Comparison of ENCODE assay signal across 15 mouse cellular contexts in genomic region chr15:93690717-93691116, GRCm38 (mm10).
DNase-seq lines count a peak whose midpoint lies in the region; ATAC-seq and TF ChIP-seq lines count a peak whose summit lies in the region.
"Had no signal": no experiment of that assay in that cellular context is flagged by ENCODE, and none has a peak within 500 bp of the region (broad histone marks: within the 10 kb centered on the region; RNA-seq: fewer than 3 reads in every experiment).

No protein-coding gene starts in this region.

- no peaks in the 10 kb centered on the region for H3K36me3 ChIP-seq in stomach, embryonic 16.5 days (ENCODE audit: control insufficient read depth, insufficient read depth, low read length)
- H3K36me3 ChIP-seq in stomach, postnatal 0 days (ENCODE audit: control insufficient read depth, insufficient read depth, low read length): no peaks in the 10 kb centered on the region
- H3K36me3 ChIP-seq: midbrain, embryonic 15.5 days had no signal

- H3K9ac ChIP-seq in stomach, embryonic 16.5 days (ENCODE audit: low read length): no peak overlapping the region
- H3K9ac ChIP-seq in stomach, postnatal 0 days (ENCODE audit: low read length): no peak overlapping the region
- H3K9ac ChIP-seq: liver, embryonic 14.5 days; midbrain, embryonic 15.5 days had no signal

- WGBS in stomach, embryonic 16.5 days: 40% methylated on average over 6 of the region's 6 CpGs
- WGBS in stomach, postnatal 0 days: 37% methylated on average over 6 of the region's 6 CpGs

- H3K4me2 ChIP-seq in stomach, embryonic 16.5 days (ENCODE audit: low read depth, low read length): no peak overlapping the region
- H3K4me2 ChIP-seq in stomach, postnatal 0 days (replicated peaks; ENCODE audit: low read depth): no peak overlapping the region
- H3K4me2 ChIP-seq: midbrain, embryonic 15.5 days had no signal

- peak; percentile 72 for DNase-seq in heart, adult 11 months
- DNase-seq in heart, adult 8-10 months (ENCODE audit: low spot score): no peak
- DNase-seq in left cerebral cortex, postnatal 14 days (ENCODE audit: low spot score in 2 of 2): peak; percentile 17 to 23
- no peak for DNase-seq in left cerebral cortex, postnatal 4 days
- DNase-seq in stomach, postnatal 0 days (ENCODE audit: low spot score): no peak
- no peak for DNase-seq in adrenal gland, postnatal 4 days (ENCODE audit: low spot score in 2 of 2)
- DNase-seq: adrenal gland, postnatal 14 days; cerebellum, adult 9-11 months; embryo, embryonic 11 days; kidney, adult 11 months; kidney, postnatal 10 days had no signal

- H3K4me1 ChIP-seq in stomach, embryonic 16.5 days (ENCODE audit: control insufficient read depth, insufficient read depth, low read length): no peaks in the 10 kb centered on the region
- no peaks in the 10 kb centered on the region for H3K4me1 ChIP-seq in stomach, postnatal 0 days (replicated peaks; ENCODE audit: control insufficient read depth, insufficient read depth)
- H3K4me1 ChIP-seq: midbrain, embryonic 15.5 days had no signal

- TF ChIP-seq CTCF in stomach, postnatal 0 days (IDR thresholded peaks at IDR 0.05; ENCODE audit: low read depth): no peak

- peak; percentile 56; the same call in 1 of the 2 replicates for ATAC-seq in stomach, embryonic 16.5 days (ENCODE audit: insufficient read depth, low FRiP score)
- ATAC-seq in stomach, postnatal 0 days (ENCODE audit: low FRiP score, low TSS enrichment): no peak
- ATAC-seq: hindbrain, embryonic 16.5 days; midbrain, embryonic 15.5 days had no signal

- H3K27me3 ChIP-seq in stomach, embryonic 16.5 days (ENCODE audit: control insufficient read depth, insufficient read depth, low read length): no peaks in the 10 kb centered on the region
- no peaks in the 10 kb centered on the region for H3K27me3 ChIP-seq in stomach, postnatal 0 days (ENCODE audit: control insufficient read depth, insufficient read depth, low read length)
- H3K27me3 ChIP-seq: midbrain, embryonic 15.5 days had no signal

- no peaks in the 10 kb centered on the region for H3K9me3 ChIP-seq in stomach, embryonic 16.5 days (replicated peaks; ENCODE audit: control insufficient read depth, low read length)
- no peaks in the 10 kb centered on the region for H3K9me3 ChIP-seq in stomach, postnatal 0 days (ENCODE audit: control insufficient read depth, low read length)
- H3K9me3 ChIP-seq: midbrain, embryonic 15.5 days had no signal

- H3K27ac ChIP-seq in stomach, embryonic 16.5 days (ENCODE audit: low read length): no peak overlapping the region
- H3K27ac ChIP-seq in stomach, postnatal 0 days (replicated peaks): no peak overlapping the region
- H3K27ac ChIP-seq: liver, embryonic 14.5 days; midbrain, embryonic 15.5 days had no signal

- H3K4me3 ChIP-seq in stomach, embryonic 16.5 days (replicated peaks; ENCODE audit: low read length): no peak overlapping the region
- no peak overlapping the region for H3K4me3 ChIP-seq in stomach, postnatal 0 days (ENCODE audit: low read depth, low read length)
- H3K4me3 ChIP-seq: midbrain, embryonic 15.5 days had no signal

- intact Hi-C loops in left cerebral cortex, postnatal 14 days (cut with DNase I): loop anchor here (10.0 kb wide), 1 partner anchor 134 kb away; no protein-coding TSS in a partner anchor
- intact Hi-C loops in left cerebral cortex, postnatal 4 days (cut with DNase I): no loop called here

- no peak for TF ChIP-seq EP300 in stomach, postnatal 0 days (optimal IDR thresholded peaks at IDR 0.05)

Comparison
In these comparisons a context has a peak if more than half of its experiments do, and no peak if none do; other contexts are left out.
1. DNase-seq: peak in heart, adult 11 months (single experiment) and left cerebral cortex, postnatal 14 days (2 of 2); none in heart, adult 8-10 months (single experiment), left cerebral cortex, postnatal 4 days (single experiment), stomach, postnatal 0 days (single experiment) and adrenal gland, postnatal 4 days (0 of 2).